20 mouse cellular contexts compared by ENCODE assay signal in the genomic region with DNA sequence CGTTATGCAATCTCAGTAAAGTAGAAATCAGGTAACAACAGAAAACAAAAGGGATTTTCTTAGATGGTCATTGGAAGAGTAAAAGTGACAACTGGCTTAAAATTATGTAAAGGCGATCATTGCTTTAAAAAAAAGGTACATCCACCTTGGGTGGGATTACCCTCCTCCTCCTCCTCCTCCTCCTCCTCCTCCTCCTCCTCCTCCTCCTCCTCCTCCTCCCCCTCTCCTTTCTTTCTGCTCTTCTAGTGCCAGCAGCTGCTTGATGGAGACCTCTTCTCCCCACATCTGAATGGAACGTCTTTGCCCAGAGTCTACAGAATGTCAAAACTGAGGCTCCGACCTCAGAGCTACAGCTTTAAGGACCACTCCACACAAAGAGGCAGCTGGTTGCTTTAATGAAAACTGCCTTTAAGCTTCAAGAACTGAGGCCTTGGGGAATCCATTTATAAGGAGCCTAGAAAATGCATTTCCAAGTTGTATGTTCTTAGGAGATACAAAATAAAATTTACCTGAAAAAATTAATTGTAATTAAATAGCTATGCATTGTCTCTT. TPM values are rescaled to one million over a fixed set of nuclear protein-coding genes. Genes with fewer than 3 reads are reported as not detected.
A peak's percentile ranks its signal among the peaks of the same experiment; 100 is the strongest.
DNase-seq lines count a peak whose midpoint lies in the region; ATAC-seq and TF ChIP-seq lines count a peak whose summit lies in the region.
"Had no signal": no experiment of that assay in that cellular context is flagged by ENCODE, and none has a peak within 500 bp of the region (broad histone marks: within the 10 kb centered on the region; RNA-seq: fewer than 3 reads in every experiment).

No protein-coding gene starts in this region.

- no peak for TF ChIP-seq POLR2A in brain, embryonic 14.5 days (IDR thresholded peaks at IDR 0.05; ENCODE audit: borderline replicate concordance, extremely low read depth, insufficient read depth, insufficient read length, poor library complexity, severe bottlenecking)

- H3K9ac ChIP-seq in forebrain, embryonic 11.5 days (ENCODE audit: low read length): no peak overlapping the region
- no peak overlapping the region for H3K9ac ChIP-seq in hindbrain, embryonic 14.5 days
- no peak overlapping the region for H3K9ac ChIP-seq in midbrain, postnatal 0 days (replicated peaks; ENCODE audit: low read length, poor library complexity, severe bottlenecking)
- H3K9ac ChIP-seq: embryonic facial prominence, embryonic 15.5 days; liver, postnatal 0 days; stomach, embryonic 15.5 days had no signal

- H3K4me1 ChIP-seq in forebrain, embryonic 11.5 days (replicated peaks; ENCODE audit: control insufficient read depth, insufficient read depth, low read length): peaks cover 13% of the 10 kb centered on the region
- H3K4me1 ChIP-seq in hindbrain, embryonic 14.5 days (replicated peaks; ENCODE audit: control insufficient read depth, insufficient read depth, low read length): peaks cover 23% of the 10 kb centered on the region
- peaks cover 5% of the 10 kb centered on the region; the same call in 1 of the 2 replicates for H3K4me1 ChIP-seq in midbrain, postnatal 0 days (ENCODE audit: insufficient read depth, low read length)

- no peak for TF ChIP-seq CTCF in brain, embryonic 14.5 days (IDR thresholded peaks at IDR 0.05; ENCODE audit: borderline replicate concordance, extremely low read depth, insufficient read depth, insufficient read length)
- no peak for TF ChIP-seq CTCF in midbrain, postnatal 0 days (IDR thresholded peaks at IDR 0.05)

- peaks cover 5% of the 10 kb centered on the region for H3K27me3 ChIP-seq in forebrain, embryonic 11.5 days (ENCODE audit: control insufficient read depth, insufficient read depth, low read length)
- peaks cover 5% of the 10 kb centered on the region; the same call in 1 of the 2 replicates for H3K27me3 ChIP-seq in hindbrain, embryonic 14.5 days (ENCODE audit: control insufficient read depth, insufficient read depth, low read length)
- no peaks in the 10 kb centered on the region for H3K27me3 ChIP-seq in midbrain, postnatal 0 days (ENCODE audit: insufficient read depth, low read length)

- H3K27ac ChIP-seq in forebrain, embryonic 11.5 days (ENCODE audit: low read depth, low read length): no peak overlapping the region
- peak overlapping the region; percentile 99 for H3K27ac ChIP-seq in hindbrain, embryonic 14.5 days
- no peak overlapping the region for H3K27ac ChIP-seq in midbrain, postnatal 0 days (ENCODE audit: low read depth, low read length)
- H3K27ac ChIP-seq: embryonic facial prominence, embryonic 15.5 days; heart, adult 2 months; stomach, embryonic 15.5 days had no signal

- no peak overlapping the region for H3K4me2 ChIP-seq in forebrain, embryonic 11.5 days (ENCODE audit: low read depth, low read length, severe bottlenecking)
- peak overlapping the region; percentile 79; the same call in 1 of the 2 replicates for H3K4me2 ChIP-seq in hindbrain, embryonic 14.5 days (replicated peaks)
- H3K4me2 ChIP-seq in midbrain, postnatal 0 days (ENCODE audit: low read depth, low read length, poor library complexity, severe bottlenecking): peak overlapping the region; percentile 95; the same call in 1 of the 2 replicates
- H3K4me2 ChIP-seq: embryonic facial prominence, embryonic 15.5 days; stomach, embryonic 15.5 days had no signal

- H3K9me3 ChIP-seq in forebrain, embryonic 11.5 days (ENCODE audit: control insufficient read depth, low read length): no peaks in the 10 kb centered on the region
- no peaks in the 10 kb centered on the region for H3K9me3 ChIP-seq in hindbrain, embryonic 14.5 days (ENCODE audit: control insufficient read depth, low read length)
- H3K9me3 ChIP-seq in midbrain, postnatal 0 days (ENCODE audit: low read length): no peaks in the 10 kb centered on the region
- H3K9me3 ChIP-seq: embryonic facial prominence, embryonic 15.5 days; stomach, embryonic 15.5 days had no signal

- WGBS in forebrain, embryonic 11.5 days: 5% methylated on average over 4 of the region's 4 CpGs
- WGBS in hindbrain, embryonic 14.5 days: 15% methylated on average over 4 of the region's 4 CpGs
- 30% methylated on average over 4 of the region's 4 CpGs for WGBS in midbrain, postnatal 0 days

- H3K4me3 ChIP-seq in forebrain, embryonic 11.5 days (ENCODE audit: low read depth, low read length): 0 out of 2 replicates have a peak overlapping the region, but pooled peaks have one; percentile 86
- no peak overlapping the region for H3K4me3 ChIP-seq in hindbrain, embryonic 14.5 days (replicated peaks; ENCODE audit: low read length)
- H3K4me3 ChIP-seq in midbrain, postnatal 0 days (ENCODE audit: low read depth, low read length): no peak overlapping the region
- H3K4me3 ChIP-seq: embryonic facial prominence, embryonic 15.5 days; heart, adult 2 months; stomach, embryonic 15.5 days had no signal

- no peak for ATAC-seq in forebrain, embryonic 11.5 days (replicated peaks; ENCODE audit: low FRiP score)
- no peak for ATAC-seq in hindbrain, embryonic 14.5 days (ENCODE audit: low FRiP score)
- no peak for ATAC-seq in midbrain, postnatal 0 days (ENCODE audit: low FRiP score)
- ATAC-seq: liver, postnatal 0 days had no signal

- DNase-seq in brain, embryonic 14.5 days (ENCODE audit: low read depth): peak; percentile 81
- no peak for DNase-seq in forebrain, embryonic 11.5 days (ENCODE audit: low spot score)
- no peak for DNase-seq in hindbrain, embryonic 14.5 days (ENCODE audit: low spot score)
- DNase-seq in midbrain, postnatal 0 days (ENCODE audit: low spot score): no peak
- DNase-seq in kidney, adult 11 months: no peak
- no peak for DNase-seq in yolk sac, embryonic 10.5 days (ENCODE audit: low spot score)
- no peak for DNase-seq in gastrocnemius, postnatal 4 days (ENCODE audit: low spot score in 2 of 2)
- DNase-seq: adrenal gland, postnatal 14 days; cerebellum, postnatal 25 days; heart, adult 2 months; heart, postnatal 14 days; kidney, adult 18-20 months; kidney, postnatal 4 days; liver, postnatal 0 days; lung, postnatal 4 days; thymus, postnatal 4 days had no signal

- H3K36me3 ChIP-seq in forebrain, embryonic 11.5 days (ENCODE audit: control insufficient read depth, insufficient read depth, low read length): no peaks in the 10 kb centered on the region
- no peaks in the 10 kb centered on the region for H3K36me3 ChIP-seq in hindbrain, embryonic 14.5 days (replicated peaks; ENCODE audit: control insufficient read depth, insufficient read depth)
- H3K36me3 ChIP-seq in midbrain, postnatal 0 days (ENCODE audit: insufficient read depth, low read length): no peaks in the 10 kb centered on the region
- H3K36me3 ChIP-seq: embryonic facial prominence, embryonic 15.5 days; stomach, embryonic 15.5 days had no signal

RNA-seq across cellular contexts. Expression of a gene that starts 4.5 kb away (rescaled TPM):
- 38.3 and 46.4 TPM in 2 replicates for polyA plus RNA-seq in brain, embryonic 14.5 days (2012; rRNA removed)
- polyA plus RNA-seq in forebrain, embryonic 11.5 days (2014; fragmentation: Nextera tagmentation; extraction: Ambion mirVana): 26.6 and 31.8 TPM in 2 replicates
- polyA plus RNA-seq in hindbrain, embryonic 14.5 days (2014; fragmentation: Nextera tagmentation; extraction: Ambion mirVana): 17.9 and 20.5 TPM in 2 replicates
- total RNA-seq in midbrain, postnatal 0 days (2014; rRNA removed): 36.4 and 37.5 TPM in 2 replicates
- 17.4 and 19.3 TPM in 2 replicates for polyA plus RNA-seq in midbrain, postnatal 0 days (2015; fragmentation: Nextera tagmentation; extraction: Ambion mirVana)
- under 1 TPM; 0.13 to 0.29 TPM for total RNA-seq in gastrocnemius, postnatal 4 days (2021)
- total RNA-seq: heart, adult 2 months; heart, postnatal 14 days had no signal
- polyA plus RNA-seq: C2C12; heart, adult 2 months; liver, postnatal 0 days; small intestine, adult 2 months had no signal
